Mouse (Mus musculus) E14TG2a.4 (cell line): ENCODE data around the gene Gabbr2.

Experiments used
- H3K27me3 ChIP-seq: 2 replicates; pipeline ENCODE4 v1.6.1; 2014; ENCODE audit warnings: low read length, control low read depth; ENCODE audit not compliant: insufficient read depth
- H3K36me3 ChIP-seq: 2 replicates; pipeline ENCODE4 v1.6.1; 2014; ENCODE audit warnings: low read length, control low read depth; ENCODE audit not compliant: insufficient read depth
- H3K4me1 ChIP-seq: replicated peaks from 2 replicates; pipeline ENCODE4 v1.6.1; 2014; ENCODE audit warnings: low read depth, low read length, control low read depth
- H3K4me3 ChIP-seq: replicated peaks from 2 replicates; pipeline ENCODE4 v1.5.1; 2014; ENCODE audit warnings: mild to moderate bottlenecking, low read length
- H3K9me3 ChIP-seq: 2 replicates; pipeline ENCODE4 v1.6.1; 2014; ENCODE audit warnings: low read length, control low read depth
- CTCF ChIP-seq: conservative IDR thresholded peaks from 2 replicates; pipeline ENCODE4 v1.5.1; 2014; ENCODE audit warnings: low read length
- NANOG ChIP-seq: IDR thresholded peaks from 2 replicates; pipeline ENCODE4 v1.6.1; 2014; ENCODE audit warnings: borderline replicate concordance, low read length, mixed read lengths
- POU5F1 ChIP-seq: IDR thresholded peaks from 2 replicates; pipeline ENCODE4 v1.6.1; 2014; ENCODE audit warnings: low read length, borderline replicate concordance

The Gabbr2 gene

DNA sequence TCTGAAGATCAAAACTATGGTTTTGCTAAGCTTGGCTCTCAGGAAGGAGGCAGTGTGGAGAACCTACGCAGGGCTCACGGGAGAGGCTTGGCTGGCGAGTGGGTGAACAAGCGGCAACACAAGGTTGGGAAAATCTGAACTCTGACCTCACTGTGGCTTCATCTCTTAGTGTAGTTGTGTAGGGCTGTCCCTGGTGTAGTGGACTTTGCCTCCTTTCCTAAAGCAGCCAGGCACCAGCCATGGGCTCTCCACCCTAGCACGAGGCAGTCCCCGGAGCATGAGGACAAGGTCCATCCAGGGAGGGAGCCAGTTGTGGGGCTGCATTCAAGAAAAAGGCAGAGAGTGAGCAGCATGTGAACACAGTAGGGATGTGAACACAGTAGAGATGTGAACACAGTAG lies 31.9 kb downstream of the Gabbr2 start:
- Histone ChIP-seq H3K9me3 (peaks cover 6% of the 10 kb centered on the region), H3K27me3 (no peaks in the 10 kb centered on the region), H3K4me3 (no peak overlapping the region), H3K36me3 (no peaks in the 10 kb centered on the region), H3K4me1 (no peaks in the 10 kb centered on the region)
- TF ChIP-seq CTCF (no peak), POU5F1 (no peak), NANOG (no peak)

DNA sequence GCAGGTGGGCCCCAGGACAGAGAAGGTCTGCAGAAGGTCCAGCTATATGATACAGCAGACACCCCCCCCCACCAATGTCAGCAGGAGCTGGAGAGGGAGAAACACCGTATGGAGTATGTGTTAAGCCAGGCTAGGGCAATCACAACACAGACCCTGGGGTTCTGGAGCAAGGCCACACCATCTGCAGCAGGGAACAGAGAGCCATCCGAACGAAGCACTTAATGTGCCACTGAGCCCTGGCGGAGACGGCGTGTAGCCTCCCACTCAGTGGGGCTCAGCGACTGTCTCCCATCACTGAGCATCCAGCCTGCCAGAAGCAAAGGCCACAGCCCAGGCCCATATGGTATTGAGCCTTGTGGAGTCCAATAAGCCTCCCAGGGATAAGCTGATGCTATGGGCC lies 33.7 kb downstream of the Gabbr2 start:
- Histone ChIP-seq H3K4me1 (no peaks in the 10 kb centered on the region), H3K4me3 (no peak overlapping the region), H3K27me3 (no peaks in the 10 kb centered on the region), H3K9me3 (no peaks in the 10 kb centered on the region), H3K36me3 (no peaks in the 10 kb centered on the region)
- TF ChIP-seq CTCF (no peak), NANOG (no peak), POU5F1 (no peak)

DNA sequence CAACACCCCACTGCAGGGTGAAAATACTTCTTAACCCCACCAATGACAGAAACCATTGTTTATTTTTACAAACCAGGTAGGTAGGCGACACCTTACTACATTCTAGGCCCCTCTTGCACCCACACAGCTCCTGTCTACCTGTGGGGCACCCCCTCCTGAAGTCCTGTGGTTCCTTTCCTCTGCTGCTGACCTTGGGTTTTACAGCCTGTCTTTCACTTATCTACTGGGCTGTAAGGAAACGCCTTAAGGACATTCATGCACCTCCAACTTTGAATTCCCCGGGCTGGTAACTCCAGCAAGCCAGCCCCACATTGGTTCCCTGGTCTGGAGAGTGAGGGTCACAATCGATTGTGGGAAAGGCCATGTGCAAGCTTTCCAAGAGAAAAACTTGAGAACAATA lies 34.7 kb downstream of the Gabbr2 start:
- TF ChIP-seq CTCF = no peak
- no peak for TF ChIP-seq POU5F1
- no peak for TF ChIP-seq NANOG
- Histone ChIP-seq H3K9me3 (no peaks in the 10 kb centered on the region), H3K36me3 (no peaks in the 10 kb centered on the region), H3K4me3 (no peak overlapping the region), H3K27me3 (no peaks in the 10 kb centered on the region), H3K4me1 (no peaks in the 10 kb centered on the region)

DNA sequence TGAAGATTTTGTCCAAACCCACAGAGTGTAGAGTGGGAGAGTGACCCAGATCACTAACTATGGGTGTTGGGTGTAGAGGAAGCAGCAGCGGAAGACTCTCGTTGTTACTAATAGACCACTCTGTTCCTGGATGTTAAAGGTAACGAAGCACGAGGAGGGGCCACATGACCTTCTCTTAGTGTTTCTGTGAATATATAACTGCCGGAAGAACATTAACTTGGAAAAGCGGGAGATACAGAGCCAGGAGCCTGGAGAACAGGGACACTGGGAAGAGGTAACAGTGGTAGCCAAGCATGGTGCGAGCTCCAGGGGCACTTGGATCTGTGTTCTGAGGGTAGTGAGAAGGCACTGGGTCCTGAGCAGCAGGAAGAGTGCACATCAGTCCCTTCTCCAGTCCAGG lies 38.7 kb downstream of the Gabbr2 start:
- Histone ChIP-seq H3K36me3 (no peaks in the 10 kb centered on the region), H3K9me3 (no peaks in the 10 kb centered on the region), H3K4me3 (no peak overlapping the region), H3K27me3 (no peaks in the 10 kb centered on the region), H3K4me1 (no peaks in the 10 kb centered on the region)
- no peak for TF ChIP-seq CTCF
- TF ChIP-seq POU5F1 = no peak
- TF ChIP-seq NANOG = no peak

DNA sequence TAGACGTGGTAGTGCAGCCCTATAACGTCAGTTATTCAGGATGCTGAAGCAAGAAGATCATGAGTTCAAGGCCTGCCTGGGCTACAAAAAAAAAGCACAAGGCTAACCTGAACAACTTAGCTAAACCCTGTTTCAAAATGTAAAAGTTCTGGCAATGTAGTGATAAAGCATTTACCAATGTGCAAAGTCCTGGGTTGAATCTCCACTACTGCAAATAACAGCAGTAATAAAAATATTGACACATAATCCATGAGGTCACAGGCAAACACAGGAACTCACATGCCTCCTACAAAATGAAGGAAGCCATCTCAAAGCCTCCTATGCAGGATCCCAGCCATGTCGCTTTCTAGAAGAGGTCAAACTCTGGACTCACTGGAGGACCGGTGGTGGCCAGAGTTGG lies 39.1 kb downstream of the Gabbr2 start:
- H3K4me1 ChIP-seq = no peaks in the 10 kb centered on the region
- TF ChIP-seq NANOG (no peak), CTCF (no peak), POU5F1 (no peak)
- no peak overlapping the region for H3K4me3 ChIP-seq
- H3K27me3 ChIP-seq = no peaks in the 10 kb centered on the region
- H3K36me3 ChIP-seq = no peaks in the 10 kb centered on the region
- H3K9me3 ChIP-seq = no peaks in the 10 kb centered on the region

DNA sequence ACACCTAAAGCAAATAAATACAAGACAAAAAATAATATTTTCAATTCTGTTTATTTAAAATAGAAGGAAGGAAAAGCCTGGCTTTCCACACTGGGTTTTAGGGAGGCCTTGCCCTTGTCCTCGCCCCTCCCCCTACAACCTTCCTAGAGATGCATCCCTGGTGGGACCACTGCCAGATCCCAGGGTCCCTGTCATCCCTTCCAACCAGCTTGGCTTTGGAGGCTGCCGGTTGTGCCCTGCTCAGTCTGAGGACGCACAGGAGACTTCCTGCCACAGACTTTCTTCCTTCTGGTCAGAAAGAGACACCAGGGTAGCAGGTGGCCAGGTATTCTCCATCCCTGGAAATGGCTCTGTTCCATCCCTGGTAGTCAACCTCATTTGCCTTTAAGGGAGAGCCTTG lies 57.4 kb downstream of the Gabbr2 start:
- TF ChIP-seq CTCF (no peak), POU5F1 (no peak), NANOG (no peak)

DNA sequence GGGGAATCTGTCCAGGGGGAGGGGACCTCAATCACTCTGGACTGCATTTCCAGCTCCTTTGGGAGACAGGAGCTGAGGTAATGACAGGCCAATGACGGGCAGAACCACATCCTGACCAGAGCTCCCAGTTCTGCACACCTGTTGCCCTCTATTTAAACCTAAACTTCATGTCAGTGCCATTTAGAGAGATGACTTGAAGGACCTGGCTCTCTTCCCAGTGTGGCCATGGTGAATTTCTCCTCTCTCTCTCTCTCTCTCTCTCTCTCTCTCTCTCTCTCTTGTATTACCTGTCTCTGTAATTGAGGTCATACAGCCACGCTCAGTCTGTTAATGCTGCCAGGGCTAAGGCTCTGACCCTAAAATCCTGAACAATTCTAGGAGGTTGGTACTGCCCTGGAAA lies 58.1 kb downstream of the Gabbr2 start:
- TF ChIP-seq CTCF = no peak
- no peak for TF ChIP-seq POU5F1
- TF ChIP-seq NANOG = no peak
- Histone ChIP-seq H3K9me3 (no peaks in the 10 kb centered on the region), H3K36me3 (no peaks in the 10 kb centered on the region), H3K4me1 (peaks cover 4% of the 10 kb centered on the region; the same call in 1 of the 2 replicates), H3K4me3 (no peak overlapping the region), H3K27me3 (peaks cover 35% of the 10 kb centered on the region; the same call in 1 of the 2 replicates)

More for the DNA sequence above, 57.4 kb downstream of the Gabbr2 start:
- Histone ChIP-seq H3K9me3 (no peaks in the 10 kb centered on the region), H3K4me3 (no peak overlapping the region), H3K4me1 (peaks cover 4% of the 10 kb centered on the region; the same call in 1 of the 2 replicates), H3K36me3 (no peaks in the 10 kb centered on the region), H3K27me3 (peaks cover 35% of the 10 kb centered on the region; the same call in 1 of the 2 replicates)

DNA sequence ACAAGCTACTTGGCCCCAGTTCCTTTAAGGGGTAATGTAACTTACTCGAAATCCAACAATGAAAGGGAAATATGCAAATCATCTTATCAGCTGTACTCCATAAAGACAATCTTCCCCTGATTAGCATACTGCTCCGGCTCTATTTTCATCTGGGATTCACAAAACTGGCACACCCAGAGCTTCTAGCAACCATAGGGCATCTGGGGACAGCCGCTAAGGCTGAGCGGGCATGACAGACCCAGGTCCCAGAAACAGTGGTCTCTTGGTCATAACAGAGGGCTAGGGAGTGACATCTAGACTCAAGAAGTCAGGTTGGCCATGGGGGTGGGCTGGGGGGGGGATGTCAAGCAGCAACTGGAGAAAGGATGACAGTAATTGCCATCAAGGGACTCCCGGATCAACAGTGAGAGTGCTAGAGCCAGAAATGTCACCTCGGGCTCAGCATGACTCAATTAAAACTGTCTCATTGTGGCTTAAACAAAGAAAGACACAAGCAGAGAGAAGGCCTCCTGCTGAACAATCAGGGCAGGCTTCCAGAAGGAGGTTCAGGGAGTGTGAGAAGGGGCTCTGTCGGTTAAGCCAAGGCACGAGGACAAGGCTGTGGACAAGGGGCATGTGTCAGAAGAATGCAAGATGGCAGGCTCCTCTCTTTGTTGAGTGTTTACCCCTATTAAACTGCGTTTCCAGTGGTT lies 59.8 kb downstream of the Gabbr2 start:
- Histone ChIP-seq H3K36me3 (no peaks in the 10 kb centered on the region), H3K27me3 (peaks cover 35% of the 10 kb centered on the region; the same call in 1 of the 2 replicates)
- TF ChIP-seq NANOG = no peak
- no peak for TF ChIP-seq CTCF
- TF ChIP-seq POU5F1 = no peak

More for the DNA sequence above, 59.8 kb downstream of the Gabbr2 start:
- H3K4me3 ChIP-seq = no peak overlapping the region
- peaks cover 4% of the 10 kb centered on the region; the same call in 1 of the 2 replicates for H3K4me1 ChIP-seq
- no peaks in the 10 kb centered on the region for H3K9me3 ChIP-seq
